In genomic region chr11:101037795-101038194, GRCm38 (mm10) we compare ENCODE assay signal across 15 mouse cellular contexts. TPM values are rescaled to one million over a fixed set of nuclear protein-coding genes. Genes with fewer than 3 reads are reported as not detected.
DNase-seq lines count a peak whose midpoint lies in the region; TF ChIP-seq lines count a peak whose summit lies in the region.
"Had no signal": no experiment of that assay in that cellular context is flagged by ENCODE, and none has a peak within 500 bp of the region (broad histone marks: within the 10 kb centered on the region; RNA-seq: fewer than 3 reads in every experiment).

No protein-coding gene starts in this region.

- no peak for DNase-seq in layer of hippocampus, adult 2 months (ENCODE audit: low spot score in 2 of 2)
- no peak for DNase-seq in layer of hippocampus, postnatal 25 days (ENCODE audit: extremely low spot score in 1 of 2, low spot score in 1 of 2)
- DNase-seq in layer of hippocampus, adult 9-11 months = peak; percentile 53
- DNase-seq in layer of hippocampus, adult 9-10 months (ENCODE audit: low spot score) = no peak
- DNase-seq: adrenal gland, adult 2 months; adrenal gland, adult 8-10 months; adrenal gland, postnatal 10 days; adrenal gland, postnatal 14 days; adrenal gland, postnatal 25 days; adrenal gland, postnatal 36 days; B cell, adult 2 months; cerebellum, adult 11 months; cerebellum, adult 11-12 months; cerebellum, adult 18-20 months had no signal

- H3K27ac ChIP-seq in layer of hippocampus, adult 2 months = peak overlapping the region; percentile 59

- no peak overlapping the region for H3K4me3 ChIP-seq in layer of hippocampus, adult 2 months

- TF ChIP-seq CTCF in layer of hippocampus, adult 2 months (conservative IDR thresholded peaks at IDR 0.05) = no peak

RNA-seq across cellular contexts. Expression of gene Atp6v0a1, which starts 28.5 kb away (rescaled TPM):
- total RNA-seq in layer of hippocampus, adult 2 months (2021) = 100 to 1,000 TPM; 457 to 476 TPM
- 100 to 1,000 TPM; 446 to 454 TPM for total RNA-seq in layer of hippocampus, postnatal 25 days (2021)

RNA-seq across cellular contexts. Expression of gene Naglu, which starts 32.0 kb away (rescaled TPM):
- total RNA-seq in layer of hippocampus, adult 2 months (2021) = 1 to 10 TPM; 8.7 to 9.6 TPM
- total RNA-seq in layer of hippocampus, postnatal 25 days (2021) = 10 to 100 TPM in 1 of 2 experiments, 1 to 10 TPM in 1; 9.2 to 10.8 TPM

RNA-seq across cellular contexts. Expression of gene Hsd17b1, which starts 40.4 kb away (rescaled TPM):
- under 1 TPM; 0.71 to 0.92 TPM for total RNA-seq in layer of hippocampus, adult 2 months (2021)
- under 1 TPM; 0.63 to 0.94 TPM for total RNA-seq in layer of hippocampus, postnatal 25 days (2021)
- total RNA-seq: MEL had no signal

RNA-seq across cellular contexts. Expression of gene Coasy, which starts 44.6 kb away (rescaled TPM):
- 10 to 100 TPM; 24.9 to 25.8 TPM for total RNA-seq in layer of hippocampus, adult 2 months (2021)
- total RNA-seq in layer of hippocampus, postnatal 25 days (2021) = 10 to 100 TPM; 25.1 to 29.9 TPM

RNA-seq across cellular contexts. Expression of gene Mlx, which starts 49.3 kb away (rescaled TPM):
- 10 to 100 TPM; 40.0 to 41.1 TPM for total RNA-seq in layer of hippocampus, adult 2 months (2021)
- total RNA-seq in layer of hippocampus, postnatal 25 days (2021) = 10 to 100 TPM; 45.1 to 45.6 TPM
